Mouse (Mus musculus) embryo, embryonic 10 days (tissue): ENCODE measurements around the gene Prickle2.
A peak's percentile ranks its signal among the peaks of the same experiment; 100 is the strongest.

Experiments
- DNase-seq: peaks from one replicate; pipeline ENCODE4 v3.0.0-alpha.2; 2015; ENCODE audit warnings: low spot score

The Prickle2 gene

GRCm38 (mm10) chr6:92381085-92381484, 324.9 kb downstream of the Prickle2 start:
- no peak for DNase-seq

DNA sequence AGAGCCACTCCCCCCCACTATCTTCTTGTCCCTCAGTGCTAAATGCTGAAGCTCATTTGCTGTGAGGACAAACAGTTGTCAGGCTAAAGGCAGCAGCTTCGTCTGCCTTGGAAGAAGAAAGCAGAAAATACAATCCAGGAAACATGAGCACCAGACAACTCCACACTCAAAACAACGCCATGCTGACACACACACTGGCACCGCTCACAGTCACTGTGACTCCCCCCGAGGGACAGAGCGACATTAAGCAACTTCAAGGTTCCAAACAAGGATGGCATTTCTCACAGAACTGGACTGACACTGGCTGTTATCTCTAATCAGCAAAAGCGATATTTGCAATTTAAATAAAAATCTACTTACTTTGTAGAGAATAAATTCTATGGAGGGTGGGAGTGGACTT, 331.1 kb downstream of the Prickle2 start:
- DNase-seq: no peak

DNA sequence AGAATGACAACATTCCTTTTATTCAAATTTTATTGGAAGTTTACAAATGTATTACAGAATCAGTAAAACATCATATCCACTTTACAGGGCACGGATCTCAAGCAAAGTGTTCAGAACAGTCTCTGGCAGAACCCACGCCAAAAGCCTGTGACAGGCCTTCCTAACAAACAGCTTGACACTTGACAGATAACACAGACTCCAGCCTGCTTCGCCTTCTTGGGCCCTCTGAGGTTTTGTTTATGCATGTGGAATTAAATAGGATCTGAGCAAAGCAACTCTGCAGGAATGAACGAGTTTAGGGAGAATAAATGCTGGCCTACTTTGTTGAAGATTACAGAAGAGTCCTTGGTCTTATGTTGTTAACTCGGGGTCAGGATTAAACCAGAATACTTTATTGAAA, 335.1 kb downstream of the Prickle2 start:
- DNase-seq: peak; percentile 9

GRCm38 (mm10) chr6:92347278-92348028, 358.5 kb downstream of the Prickle2 start:
- no peak for DNase-seq

- no peak for DNase-seq
Measured at GRCm38 (mm10) chr6:92346729-92347128, 359.2 kb downstream of the Prickle2 start.

DNA sequence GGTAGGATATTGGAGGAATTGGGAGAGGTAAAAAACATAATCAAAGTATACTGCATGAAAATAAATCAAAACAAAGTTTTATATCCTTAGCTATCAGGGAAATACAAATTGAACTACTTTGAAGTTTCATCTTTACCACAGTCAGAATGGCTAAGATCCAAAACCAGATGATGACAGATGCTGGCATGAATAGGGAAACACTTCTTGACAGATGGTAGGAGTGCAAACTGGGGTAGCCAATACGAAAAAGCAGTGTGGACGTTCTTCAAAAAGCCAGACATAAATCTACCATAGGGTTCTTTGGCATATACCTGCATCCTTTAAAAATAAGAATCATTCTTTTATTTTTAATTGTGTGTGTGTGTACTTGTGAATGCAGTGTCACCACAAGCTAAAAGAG, 360.8 kb downstream of the Prickle2 start:
- DNase-seq: no peak

GRCm38 (mm10) chr6:92344588-92344987, 361.4 kb downstream of the Prickle2 start:
- DNase-seq: no peak
